ENCODE assay signal across 19 mouse cellular contexts in the genomic region with DNA sequence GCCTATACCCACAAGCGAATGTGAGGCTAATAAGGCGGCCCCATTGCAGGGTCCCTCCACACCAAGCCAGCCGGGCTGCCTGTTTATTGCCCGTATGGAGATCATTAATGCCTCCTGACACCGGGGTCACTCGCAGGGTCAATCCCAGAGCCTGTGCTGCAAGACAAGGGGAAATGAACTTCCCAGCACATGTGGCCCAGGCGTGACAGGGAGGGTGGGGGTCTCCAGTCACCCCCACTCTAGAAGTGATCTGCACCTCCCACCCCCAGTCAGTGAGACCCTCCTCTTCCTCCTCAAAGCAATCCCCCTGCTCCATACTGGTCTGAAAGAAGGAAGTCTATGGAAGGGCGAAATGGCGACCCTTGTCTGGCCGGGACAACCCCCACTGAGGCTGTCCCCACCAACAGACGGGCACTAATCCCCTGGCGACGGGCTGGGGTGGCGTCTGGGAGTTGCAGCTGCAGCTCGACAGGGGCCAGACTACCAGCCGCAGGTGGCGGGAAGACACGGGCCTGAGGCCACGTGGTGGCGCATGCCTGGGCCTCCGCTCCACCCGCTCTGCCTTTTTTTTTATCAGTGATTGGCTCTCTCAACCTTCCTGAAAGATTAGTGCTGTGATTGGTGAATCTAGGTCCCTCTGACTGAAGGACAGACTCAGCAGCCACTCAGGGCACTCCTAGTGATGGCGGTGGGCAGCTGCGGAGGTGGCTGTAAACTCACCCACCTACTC. TPM values are rescaled to one million over a fixed set of nuclear protein-coding genes. Genes with fewer than 3 reads are reported as not detected.
DNase-seq lines count a peak whose midpoint lies in the region; ATAC-seq and TF ChIP-seq lines count a peak whose summit lies in the region.
"Had no signal": no experiment of that assay in that cellular context is flagged by ENCODE, and none has a peak within 500 bp of the region (broad histone marks: within the 10 kb centered on the region; RNA-seq: fewer than 3 reads in every experiment).

No protein-coding gene starts in this region.

- no peaks in the 10 kb centered on the region for H3K36me3 ChIP-seq in heart, embryonic 10.5 days
- H3K36me3 ChIP-seq in heart, adult 2 months (ENCODE audit: control insufficient read depth, insufficient read depth, low read length), result no peaks in the 10 kb centered on the region
- H3K36me3 ChIP-seq in limb, embryonic 11.5 days (ENCODE audit: control insufficient read depth, insufficient read depth, low read length), result no peaks in the 10 kb centered on the region

- no peak for TF ChIP-seq EP300 in heart, adult 2 months (IDR thresholded peaks at IDR 0.05; ENCODE audit: insufficient read depth, low read depth, low read length)

- peak; percentile 89 for ATAC-seq in limb, embryonic 11.5 days (ENCODE audit: insufficient number of reproducible peaks, low FRiP score, low TSS enrichment, low read depth)

- H3K27ac ChIP-seq in heart, embryonic 10.5 days, result no peak overlapping the region
- no peak overlapping the region for H3K27ac ChIP-seq in heart, adult 2 months
- H3K27ac ChIP-seq in limb, embryonic 11.5 days (replicated peaks; ENCODE audit: low read depth, low read length), result peak overlapping the region; percentile 92

- 0 out of 2 replicates have a peak overlapping the region, but pooled peaks have one; percentile 13 for H3K4me3 ChIP-seq in heart, embryonic 10.5 days
- no peak overlapping the region for H3K4me3 ChIP-seq in heart, adult 2 months
- peak overlapping the region; percentile 7; the same call in 1 of the 2 replicates for H3K4me3 ChIP-seq in limb, embryonic 11.5 days (ENCODE audit: low read depth, low read length)

- peak overlapping the region; percentile 32; the same call in 1 of the 2 replicates for H3K4me2 ChIP-seq in limb, embryonic 11.5 days (ENCODE audit: low read depth, severe bottlenecking)

- H3K9me3 ChIP-seq in heart, embryonic 10.5 days, result no peaks in the 10 kb centered on the region
- no peaks in the 10 kb centered on the region for H3K9me3 ChIP-seq in limb, embryonic 11.5 days (ENCODE audit: control insufficient read depth, low read length)

- H3K79me2 ChIP-seq in heart, adult 2 months (replicated peaks; ENCODE audit: control insufficient read depth, insufficient read depth, low read length), result no peaks in the 10 kb centered on the region

- intact Hi-C loops in heart, adult 2 months (cut with DNase I), result no loop called here

- no peak for TF ChIP-seq POLR2A in heart, adult 2 months (IDR thresholded peaks at IDR 0.05; ENCODE audit: insufficient read depth, low read depth, low read length)

- H3K27me3 ChIP-seq in heart, embryonic 10.5 days (ENCODE audit: insufficient read depth, poor library complexity, severe bottlenecking), result peaks cover 48% of the 10 kb centered on the region
- H3K27me3 ChIP-seq in heart, adult 2 months (ENCODE audit: control insufficient read depth, insufficient read depth, low read length), result peaks cover 2% of the 10 kb centered on the region; the same call in 1 of the 2 replicates
- H3K27me3 ChIP-seq in limb, embryonic 11.5 days (ENCODE audit: control insufficient read depth, insufficient read depth, low read length), result no peaks in the 10 kb centered on the region

- peaks cover 6% of the 10 kb centered on the region; the same call in 1 of the 2 replicates for H3K4me1 ChIP-seq in heart, embryonic 10.5 days
- H3K4me1 ChIP-seq in heart, adult 2 months (ENCODE audit: control insufficient read depth, insufficient read depth, low read length), result no peaks in the 10 kb centered on the region
- H3K4me1 ChIP-seq in limb, embryonic 11.5 days (ENCODE audit: control insufficient read depth, insufficient read depth, low read length), result peaks cover 25% of the 10 kb centered on the region

- WGBS in heart, embryonic 10.5 days, result 57% methylated on average over 24 of the region's 24 CpGs
- WGBS in heart, adult 2 months, result 68% methylated on average over 24 of the region's 24 CpGs
- 19% methylated on average over 24 of the region's 24 CpGs for WGBS in limb, embryonic 11.5 days

- H3K9ac ChIP-seq in heart, adult 2 months (ENCODE audit: low read depth, low read length), result no peak overlapping the region
- H3K9ac ChIP-seq in limb, embryonic 11.5 days (ENCODE audit: low read length), result 0 out of 2 replicates have a peak overlapping the region, but pooled peaks have one; percentile 38

- no peak for TF ChIP-seq CTCF in heart, adult 2 months (IDR thresholded peaks at IDR 0.05)

- DNase-seq in heart, embryonic 10.5 days (ENCODE audit: low spot score), result peak; percentile 68
- DNase-seq in heart, adult 2 months, result no peak
- DNase-seq in ZHBTc4 (ENCODE audit: low read depth, low spot score), result peak; percentile 75
- peak; percentile 94 for DNase-seq in limb, embryonic 11.5 days (ENCODE audit: low spot score)
- DNase-seq in retina, embryonic 14.5 days (ENCODE audit: low spot score), result peak; percentile 81
- no peak for DNase-seq in layer of hippocampus, adult 9-10 months (ENCODE audit: low spot score)
- no peak for DNase-seq in cerebellum, adult 9-11 months
- DNase-seq in yolk sac, embryonic 10.5 days (ENCODE audit: low spot score), result no peak
- DNase-seq: adrenal gland, postnatal 36 days; B cell, adult 2 months; cerebellum, adult 18-20 months; gastrocnemius, postnatal 14 days; kidney, adult 11 months; layer of hippocampus, adult 9-11 months; liver; thymus, adult 2 months had no signal

RNA-seq across cellular contexts. Expression of gene Tbx4, which starts 10.0 kb away (rescaled TPM):
- 0.80 and 4.1 TPM in 2 replicates for polyA plus RNA-seq in heart, embryonic 10.5 days (2016; fragmentation: Nextera tagmentation; extraction: Ambion mirVana)
- total RNA-seq in heart, adult 2 months (2021), result not detected
- 0.09 and 0.55 TPM in 2 replicates for polyA plus RNA-seq in heart, adult 2 months (2012; rRNA removed)
- 36.3 and 36.7 TPM in 2 replicates for polyA plus RNA-seq in limb, embryonic 11.5 days (2014; fragmentation: Nextera tagmentation; extraction: Ambion mirVana)
- total RNA-seq: adrenal gland, postnatal 36 days; monocyte, adult 5-6 weeks had no signal

RNA-seq across cellular contexts. Expression of gene Gm11444, which starts 26.1 kb away (rescaled TPM):
- not detected in 2 replicates for polyA plus RNA-seq in heart, embryonic 10.5 days (2016; fragmentation: Nextera tagmentation; extraction: Ambion mirVana)
- total RNA-seq in heart, adult 2 months (2021), result not detected
- polyA plus RNA-seq in heart, adult 2 months (2012; rRNA removed), result not detected in 2 replicates
- polyA plus RNA-seq in limb, embryonic 11.5 days (2014; fragmentation: Nextera tagmentation; extraction: Ambion mirVana), result not detected in 2 replicates
- total RNA-seq: adrenal gland, postnatal 36 days; gastrocnemius, postnatal 14 days; monocyte, adult 5-6 weeks had no signal
- polyA plus RNA-seq: heart, embryonic 16.5 days; lung, embryonic 16.5 days; thymus, adult 2 months had no signal

RNA-seq across cellular contexts. Expression of gene Tbx2, which starts 43.9 kb away (rescaled TPM):
- 2.5 and 7.6 TPM in 2 replicates for polyA plus RNA-seq in heart, embryonic 10.5 days (2016; fragmentation: Nextera tagmentation; extraction: Ambion mirVana)
- total RNA-seq in heart, adult 2 months (2021), result 1 to 10 TPM; 5.5 to 5.7 TPM
- 6.9 and 7.5 TPM in 2 replicates for polyA plus RNA-seq in heart, adult 2 months (2012; rRNA removed)
- 11.3 and 14.9 TPM in 2 replicates for polyA plus RNA-seq in limb, embryonic 11.5 days (2014; fragmentation: Nextera tagmentation; extraction: Ambion mirVana)

Comparison
In these comparisons a context has a peak if more than half of its experiments do, and no peak if none do; other contexts are left out.
1. DNase-seq: peak in heart, embryonic 10.5 days (single experiment), ZHBTc4 (single experiment), limb, embryonic 11.5 days (single experiment) and retina, embryonic 14.5 days (single experiment); none in heart, adult 2 months (0 of 2), layer of hippocampus, adult 9-10 months (single experiment), cerebellum, adult 9-11 months (single experiment) and yolk sac, embryonic 10.5 days (single experiment).